Mouse (Mus musculus): ENCODE measurements around the gene Thra. TPM values are rescaled to one million over a fixed set of nuclear protein-coding genes. Genes with fewer than 3 reads are reported as not detected.

The Thra gene
- total and polyA plus RNA-seq, 3 experiments, result 1.1 to 3.9 (median 3.8) TPM

- TF ChIP-seq MYC (IDR thresholded peaks at IDR 0.05; ENCODE audit: low read depth, low read length) (peak; percentile 36; the same call in 1 of the 2 replicates), JUN (IDR thresholded peaks at IDR 0.05; ENCODE audit: insufficient read depth, low read depth, low read length) (peak; percentile 38), POLR2A (IDR thresholded peaks at IDR 0.05; ENCODE audit: low read depth, low read length) (peak; percentile 98), ZMIZ1 (IDR thresholded peaks at IDR 0.05; ENCODE audit: low read depth, low read length) (peak; percentile 98), MAZ (IDR thresholded peaks at IDR 0.05; ENCODE audit: low read depth, low read length) (peak; percentile 88), USF1 (IDR thresholded peaks at IDR 0.05; ENCODE audit: low read depth, low read length) (no peak), GABPA (IDR thresholded peaks at IDR 0.05; ENCODE audit: insufficient replicate concordance, low read depth, low read length) (no peak), CTCF (conservative IDR thresholded peaks at IDR 0.05 in 1 of 2, IDR thresholded peaks at IDR 0.05 in 1 of 2; ENCODE audit: low read depth in 2 of 2, low read length in 2 of 2) (peak in 1 of 2 experiments; percentile 54; a peak in 2 of 4 replicates), SMC3 (IDR thresholded peaks at IDR 0.05; ENCODE audit: low read depth, low read length) (no peak), TCF12 (IDR thresholded peaks at IDR 0.05; ENCODE audit: low read depth, low read length) (peak; percentile 92), POLR2AphosphoS2 (IDR thresholded peaks at IDR 0.05; ENCODE audit: low read depth, low read length) (peak; percentile 79; the same call in 1 of the 2 replicates), IRF4 (IDR thresholded peaks at IDR 0.05; ENCODE audit: low read depth, low read length) (peak; percentile 53; the same call in 1 of the 2 replicates), RCOR1 (conservative IDR thresholded peaks at IDR 0.05; ENCODE audit: low read depth, low read length) (no peak), ELF1 (IDR thresholded peaks at IDR 0.05; ENCODE audit: low read depth, low read length) (peak; percentile 76), MAX (IDR thresholded peaks at IDR 0.05; ENCODE audit: low read length) (peak; percentile 83), ZC3H11A (IDR thresholded peaks at IDR 0.05; ENCODE audit: low read depth, low read length) (no peak)
These were observed 69.2 kb downstream of the Thra start (continued) for GRCm38 (mm10) chr11:98809457-98810290.

- no peaks in the 10 kb centered on the region for H3K9me3 ChIP-seq (replicated peaks; ENCODE audit: low read length)
- dilution Hi-C loops (cut with MboI; ENCODE audit: extremely low pct_ligation_motif_present, extremely low pct_unique_long_range_greater_than_20kb, low sequenced_read_pairs), result no loop called here
- H3K4me1 ChIP-seq (ENCODE audit: control insufficient read depth in 1 of 2, insufficient read depth in 2 of 2), result peaks cover 2 to 67% of the 10 kb centered on the region in 2 experiments; a peak in 3 of 4 replicates
- peaks cover 29 to 70% of the 10 kb centered on the region in 2 experiments for H3K36me3 ChIP-seq (replicated peaks in 1 of 2; ENCODE audit: control insufficient read depth in 1 of 2, insufficient read depth in 1 of 2, low read length in 1 of 2)
- peaks cover 49% of the 10 kb centered on the region for H3K79me2 ChIP-seq (replicated peaks; ENCODE audit: control insufficient read depth, extremely low read depth, insufficient read depth, poor library complexity, severe bottlenecking)
- H3K27me3 ChIP-seq (replicated peaks), result no peaks in the 10 kb centered on the region
- peak overlapping the region; percentile 88; the same call in 1 of the 2 replicates for H3K27ac ChIP-seq (ENCODE audit: insufficient read depth, low read depth)
- in situ Hi-C loops (cut with MboI; ENCODE audit: low pct_ligation_motif_present, low pct_unique_long_range_greater_than_20kb, low sequenced_read_pairs), result no loop called here
- peak overlapping the region; percentile 75 to 87 (median 84) for H3K4me3 ChIP-seq (replicated peaks in 1 of 3; ENCODE audit: low read depth in 2 of 3, low read length in 2 of 3, poor library complexity in 1 of 3)
- TF ChIP-seq SMC3 (IDR thresholded peaks at IDR 0.05; ENCODE audit: low read depth, low read length), result no peak
- no peak for TF ChIP-seq NELFE (IDR thresholded peaks at IDR 0.05; ENCODE audit: low read depth, low read length)
- TF ChIP-seq MAZ (IDR thresholded peaks at IDR 0.05; ENCODE audit: low read depth, low read length), result no peak
- TF ChIP-seq CTCF (conservative IDR thresholded peaks at IDR 0.05 in 1 of 2, IDR thresholded peaks at IDR 0.05 in 1 of 2; ENCODE audit: low read depth in 2 of 2, low read length in 2 of 2), result no peak
- TF ChIP-seq POLR2AphosphoS2 (IDR thresholded peaks at IDR 0.05; ENCODE audit: low read depth, low read length), result no peak
- no peak for TF ChIP-seq RAD21 (IDR thresholded peaks at IDR 0.05; ENCODE audit: low read depth, low read length)
- TF ChIP-seq USF1 (IDR thresholded peaks at IDR 0.05; ENCODE audit: low read depth, low read length), result no peak
- TF ChIP-seq EP300 (IDR thresholded peaks at IDR 0.05; ENCODE audit: low read length), result 0 out of 2 replicates have a peak, but pooled peaks have one; percentile 34
- TF ChIP-seq IRF4 (IDR thresholded peaks at IDR 0.05; ENCODE audit: low read depth, low read length), result no peak
- no peak for TF ChIP-seq ZC3H11A (IDR thresholded peaks at IDR 0.05; ENCODE audit: low read depth, low read length)
- TF ChIP-seq ETS1 (conservative IDR thresholded peaks at IDR 0.05; ENCODE audit: low read depth, low read length), result no peak
- no peak for TF ChIP-seq HCFC1 (IDR thresholded peaks at IDR 0.05; ENCODE audit: low read depth, low read length)
- TF ChIP-seq MAX (IDR thresholded peaks at IDR 0.05; ENCODE audit: low read length), result 0 out of 2 replicates have a peak, but pooled peaks have one; percentile 27
- TF ChIP-seq TCF12 (IDR thresholded peaks at IDR 0.05; ENCODE audit: low read depth, low read length), result 0 out of 2 replicates have a peak, but pooled peaks have one; percentile 17
- TF ChIP-seq CHD1 (IDR thresholded peaks at IDR 0.05; ENCODE audit: low read depth, low read length), result no peak
- TF ChIP-seq MAFK (IDR thresholded peaks at IDR 0.05; ENCODE audit: insufficient replicate concordance, low read length), result no peak
- TF ChIP-seq SIN3A (IDR thresholded peaks at IDR 0.05; ENCODE audit: low read length), result no peak
- TF ChIP-seq MYC (IDR thresholded peaks at IDR 0.05; ENCODE audit: low read depth, low read length), result no peak
- TF ChIP-seq ZMIZ1 (IDR thresholded peaks at IDR 0.05; ENCODE audit: low read depth, low read length), result no peak
- no peak for TF ChIP-seq MEF2A (IDR thresholded peaks at IDR 0.05; ENCODE audit: borderline replicate concordance, low read depth, low read length)
- no peak for TF ChIP-seq E2F4 (IDR thresholded peaks at IDR 0.05; ENCODE audit: insufficient replicate concordance, low read depth, low read length)
- no peak for TF ChIP-seq PAX5 (IDR thresholded peaks at IDR 0.05; ENCODE audit: low read length)
- no peak for TF ChIP-seq BHLHE40 (IDR thresholded peaks at IDR 0.05; ENCODE audit: low read depth, low read length)
- TF ChIP-seq JUND (conservative IDR thresholded peaks at IDR 0.05; ENCODE audit: low read depth, low read length), result no peak
- TF ChIP-seq ZNF384 (IDR thresholded peaks at IDR 0.05; ENCODE audit: low read depth, low read length), result no peak
- TF ChIP-seq USF2 (conservative IDR thresholded peaks at IDR 0.05; ENCODE audit: low read depth, low read length), result no peak
- peak overlapping the region; percentile 95 for H3K4me2 ChIP-seq (ENCODE audit: insufficient read depth, low read depth, poor library complexity, severe bottlenecking)
- no peak for DNase-seq (ENCODE audit: extremely low read depth)
- H3K9ac ChIP-seq (ENCODE audit: insufficient read depth, low read depth), result peak overlapping the region; percentile 97
These were observed 70.2 kb downstream of the Thra start for GRCm38 (mm10) chr11:98810686-98811085.
